Mouse (Mus musculus) E14TG2a.4 (cell line): ENCODE measurements around the gene Dnlz.

Source experiments
- CTCF ChIP-seq: conservative IDR thresholded peaks from 2 replicates; pipeline ENCODE4 v1.5.1; 2014; ENCODE audit warnings: low read length
- NANOG ChIP-seq: IDR thresholded peaks from 2 replicates; pipeline ENCODE4 v1.6.1; 2014; ENCODE audit warnings: borderline replicate concordance, low read length, mixed read lengths
- POU5F1 ChIP-seq: IDR thresholded peaks from 2 replicates; pipeline ENCODE4 v1.6.1; 2014; ENCODE audit warnings: low read length, borderline replicate concordance

GRCm38 (mm10) chr2:26312812-26313211, 39.1 kb downstream of the Dnlz start:
- TF ChIP-seq CTCF = no peak
- no peak for TF ChIP-seq POU5F1
- TF ChIP-seq NANOG = no peak
